Mouse (Mus musculus): ENCODE results near the gene Zkscan16. TPM values are rescaled to one million over a fixed set of nuclear protein-coding genes. Genes with fewer than 3 reads are reported as not detected.

Gene Zkscan16
- total RNA-seq (2022) = under 1 TPM; 0.11 to 0.25 (median 0.19) TPM

DNA sequence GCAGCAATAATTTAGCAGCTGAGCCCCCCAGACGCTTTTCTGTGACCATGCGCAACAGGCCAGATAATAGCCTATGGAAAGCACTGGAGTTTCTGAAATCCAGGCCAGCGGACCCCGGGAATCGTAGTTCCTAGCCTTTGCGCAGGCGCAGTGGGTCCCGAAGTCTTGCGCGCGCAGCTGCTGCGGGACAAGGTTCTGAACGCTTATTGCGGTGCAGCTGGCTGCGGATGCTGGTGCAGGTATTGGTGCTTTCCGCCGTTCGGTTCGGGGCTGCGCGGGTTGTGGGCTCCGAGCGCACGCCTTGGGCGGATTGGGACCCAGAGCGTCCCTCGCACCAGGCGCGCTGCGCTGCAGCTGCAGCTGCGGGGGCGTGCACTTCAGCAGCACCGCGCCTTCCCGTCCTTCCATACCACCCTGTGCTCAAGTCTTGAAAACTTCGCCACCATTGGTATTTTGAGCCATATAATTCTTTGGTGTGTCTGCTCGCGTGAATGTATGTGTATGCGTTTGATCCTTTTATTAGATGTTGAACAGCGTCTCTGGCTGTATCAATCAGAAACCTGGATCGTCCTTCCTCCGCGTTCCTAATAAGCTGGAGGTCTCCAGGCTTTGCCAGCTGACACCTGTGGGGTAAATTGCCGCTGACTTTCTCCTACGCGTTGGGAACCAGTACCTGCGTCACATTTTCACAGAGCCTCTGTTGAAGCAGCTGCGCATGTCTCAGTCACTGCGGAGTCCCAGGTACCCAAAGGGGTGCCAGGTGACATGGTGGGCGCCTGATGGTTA, at the start of gene Zkscan16:
TSS of gene Zkscan16 (plus strand) at position 209 of the 786 bp plus-strand sequence.
- peak; percentile 46 for DNase-seq (ENCODE audit: low spot score)

DNA sequence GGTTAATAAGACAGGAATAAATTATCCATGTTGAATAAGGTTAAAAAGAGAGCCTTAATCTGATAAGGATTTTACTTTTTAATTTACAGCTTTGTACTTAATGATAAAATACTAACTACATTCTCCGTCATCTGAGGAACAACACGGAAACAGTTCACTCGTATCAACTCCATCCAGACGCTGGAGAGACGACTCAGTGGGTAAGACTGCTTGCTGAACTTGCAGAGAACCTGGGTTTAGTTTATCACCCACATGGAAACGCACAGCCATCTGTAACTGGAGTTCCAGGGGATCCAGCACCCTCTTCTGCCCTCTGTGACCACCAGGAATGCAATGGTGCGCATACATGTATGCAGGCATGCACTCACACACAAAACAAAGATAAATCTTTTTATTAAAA, 49.0 kb upstream of the Zkscan16 start:
- no peak for DNase-seq (ENCODE audit: low spot score)

DNA sequence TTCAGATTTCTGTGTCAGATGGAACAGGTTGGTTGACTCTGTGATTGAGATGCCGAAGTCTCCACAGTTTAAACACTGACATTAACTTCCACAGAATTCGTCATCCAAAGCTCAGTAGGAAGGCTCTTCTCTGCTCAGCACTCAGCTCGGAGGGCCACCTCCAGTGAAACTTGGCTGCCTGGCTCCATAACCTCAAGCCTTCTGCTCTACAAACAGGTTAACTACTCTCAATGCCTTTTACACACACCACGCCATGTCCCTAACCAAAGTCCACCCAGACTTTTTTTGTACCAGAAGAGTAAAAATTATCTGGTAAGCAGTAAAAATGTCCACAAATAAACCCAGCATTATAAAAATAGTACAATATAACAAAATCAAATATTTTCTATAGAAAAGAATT, 46.0 kb upstream of the Zkscan16 start:
- DNase-seq (ENCODE audit: low spot score) = no peak

DNA sequence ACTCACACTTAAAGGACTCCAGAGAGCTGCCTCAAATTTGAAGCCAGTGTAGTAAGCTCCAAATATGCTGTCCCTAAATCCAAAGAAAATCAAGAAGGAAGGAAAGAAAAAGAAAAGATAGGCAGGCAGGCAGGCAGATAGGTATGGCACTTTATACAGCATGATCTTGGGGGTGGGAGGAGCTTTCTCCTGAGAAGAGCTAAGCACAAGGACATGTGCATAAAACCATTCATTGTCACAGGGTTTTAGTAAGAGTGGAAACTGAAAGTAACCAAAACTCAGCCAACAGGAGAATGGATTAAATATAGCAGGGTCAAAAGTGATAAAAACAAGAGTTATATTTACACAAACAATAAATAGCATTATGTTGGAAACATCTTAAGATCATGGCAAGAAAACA, 45.1 kb upstream of the Zkscan16 start:
- DNase-seq (ENCODE audit: low spot score) = no peak

DNA sequence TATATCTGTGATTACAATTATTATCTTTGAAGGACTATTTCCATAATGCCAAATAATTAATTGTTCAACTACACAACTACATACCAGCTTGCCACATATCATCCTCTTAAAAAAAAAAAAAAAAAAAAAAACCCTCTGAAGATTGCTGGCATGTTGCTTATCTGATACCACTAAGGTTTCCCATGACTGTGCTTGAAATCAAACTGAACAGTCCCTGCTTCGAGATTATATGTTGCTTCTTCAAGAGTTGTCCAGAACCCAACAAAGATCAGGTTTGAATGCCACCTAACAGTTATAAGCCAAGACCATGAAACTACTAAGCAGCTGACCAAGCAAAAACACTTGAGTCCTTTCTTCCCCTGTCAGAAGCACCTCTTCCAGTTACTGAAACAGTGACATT, 36.0 kb upstream of the Zkscan16 start:
- DNase-seq (ENCODE audit: low spot score) = no peak

DNA sequence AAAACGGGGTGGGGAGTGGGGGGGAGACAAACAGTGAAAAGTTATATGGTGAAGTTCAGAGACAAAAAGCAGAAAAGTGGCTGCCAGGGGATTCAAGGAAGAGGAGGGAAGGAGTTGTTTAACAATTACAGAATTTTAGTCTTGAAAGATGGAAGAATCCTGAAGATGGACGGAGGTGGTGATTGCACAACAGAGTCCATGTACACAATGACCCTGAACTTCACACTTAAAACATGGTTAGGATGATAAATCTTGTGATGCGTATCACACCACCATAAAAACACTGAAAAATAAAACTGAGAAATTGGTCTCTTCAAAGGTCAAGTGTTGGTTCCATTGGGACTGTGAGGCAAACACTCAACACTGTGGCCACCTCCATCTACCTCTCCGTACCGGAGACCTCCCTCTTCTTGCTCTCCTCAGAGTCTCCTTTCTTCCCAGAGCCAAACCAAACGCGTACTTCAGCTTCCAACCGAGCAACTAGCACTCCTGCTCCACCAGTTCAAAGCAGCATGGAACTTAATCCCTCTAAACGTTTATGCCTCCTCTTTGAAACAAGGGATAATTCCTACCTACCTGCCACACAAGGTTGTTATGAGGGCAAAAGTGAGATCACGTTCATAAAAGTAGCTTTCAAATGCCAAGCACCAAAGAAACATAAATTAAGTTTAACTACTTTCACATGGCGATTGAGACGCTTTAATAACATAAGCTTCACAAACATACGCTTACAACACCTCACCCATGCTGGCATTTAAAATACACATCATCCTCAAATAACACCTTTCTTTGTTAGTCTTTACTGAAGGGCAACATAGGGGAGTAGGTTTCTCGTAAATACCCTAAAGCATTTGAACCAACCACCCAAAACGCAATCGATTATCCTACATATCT, 33.0 kb upstream of the Zkscan16 start:
- no peak for DNase-seq (ENCODE audit: low spot score)

DNA sequence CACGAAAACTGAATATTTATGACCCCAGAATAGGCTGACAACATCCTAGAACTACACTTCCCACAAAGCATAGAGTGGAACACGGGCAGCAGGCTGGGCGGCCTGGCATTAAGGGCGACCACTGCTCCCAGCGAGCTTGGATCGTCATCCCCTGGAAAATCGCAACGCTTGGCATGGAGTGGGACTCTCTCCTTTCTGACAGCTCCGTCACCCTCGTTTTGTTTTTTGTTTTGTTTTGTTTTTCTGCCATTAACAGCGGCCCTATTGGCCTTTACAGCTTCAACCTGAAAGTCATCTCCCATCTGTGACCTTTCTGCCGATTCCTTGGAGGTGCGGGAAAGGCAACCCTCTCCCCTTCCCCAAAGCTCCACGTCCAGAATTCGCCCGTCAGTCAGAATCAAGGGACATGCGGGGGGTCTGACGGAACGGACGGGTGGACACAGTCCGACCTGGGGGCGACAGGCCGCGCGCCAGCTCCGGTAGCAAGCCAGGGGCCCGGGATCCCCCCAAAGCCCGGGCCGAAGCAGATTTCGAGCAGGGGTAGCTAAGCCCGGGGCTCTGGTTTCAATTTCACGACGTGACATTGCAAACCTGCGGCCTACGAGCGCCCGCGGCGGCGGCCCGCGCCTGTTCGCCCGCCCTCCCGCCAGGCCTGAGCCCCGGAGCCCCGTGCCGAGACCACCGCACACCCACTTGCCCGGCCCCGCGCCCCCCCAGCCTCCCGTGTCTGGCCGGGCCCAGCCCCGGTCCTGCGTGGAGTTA, 32.2 kb upstream of the Zkscan16 start:
- DNase-seq (ENCODE audit: low spot score) = peak; percentile 33

DNA sequence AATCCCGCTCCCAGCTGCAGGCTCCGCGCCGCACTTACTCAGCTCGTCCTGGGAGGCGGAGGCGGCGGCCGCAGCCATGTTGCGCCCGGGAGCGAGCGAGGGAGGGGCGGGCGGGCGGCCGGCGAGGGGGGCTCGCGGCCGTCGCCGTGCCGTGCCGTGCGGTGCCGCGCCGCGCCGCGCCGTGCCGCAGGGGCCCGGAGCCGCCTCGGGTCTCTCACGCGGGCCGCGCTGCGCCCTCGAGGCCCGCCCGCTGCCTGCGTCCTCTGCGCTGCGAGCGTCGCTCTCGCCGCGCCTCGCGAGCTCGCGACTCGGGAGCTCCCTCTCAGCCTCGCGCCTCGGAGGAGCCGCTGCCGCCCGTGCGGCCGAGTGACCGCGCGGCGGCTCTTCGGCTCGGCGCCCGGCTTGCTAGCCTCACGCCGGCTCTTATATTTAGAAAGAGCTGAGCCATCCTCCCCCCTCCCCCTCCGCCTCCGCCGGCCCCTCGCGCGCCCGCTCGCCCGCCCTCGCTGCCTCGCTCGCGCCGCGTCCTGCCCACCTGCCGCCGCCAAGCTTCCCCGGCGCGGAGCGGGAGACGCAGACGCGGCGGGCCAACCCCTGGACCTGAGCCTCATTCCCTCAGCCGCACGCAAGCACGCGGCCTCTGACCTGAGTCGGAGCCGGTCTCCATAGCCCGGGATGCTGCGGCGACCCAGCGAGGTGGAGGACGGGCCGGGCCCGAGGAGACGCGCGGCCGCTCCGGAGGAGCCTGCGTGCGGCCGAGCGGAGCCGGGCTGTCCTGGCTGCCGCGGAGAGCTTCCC, 31.4 kb upstream of the Zkscan16 start:
- DNase-seq (ENCODE audit: low spot score) = peak; percentile 38

DNA sequence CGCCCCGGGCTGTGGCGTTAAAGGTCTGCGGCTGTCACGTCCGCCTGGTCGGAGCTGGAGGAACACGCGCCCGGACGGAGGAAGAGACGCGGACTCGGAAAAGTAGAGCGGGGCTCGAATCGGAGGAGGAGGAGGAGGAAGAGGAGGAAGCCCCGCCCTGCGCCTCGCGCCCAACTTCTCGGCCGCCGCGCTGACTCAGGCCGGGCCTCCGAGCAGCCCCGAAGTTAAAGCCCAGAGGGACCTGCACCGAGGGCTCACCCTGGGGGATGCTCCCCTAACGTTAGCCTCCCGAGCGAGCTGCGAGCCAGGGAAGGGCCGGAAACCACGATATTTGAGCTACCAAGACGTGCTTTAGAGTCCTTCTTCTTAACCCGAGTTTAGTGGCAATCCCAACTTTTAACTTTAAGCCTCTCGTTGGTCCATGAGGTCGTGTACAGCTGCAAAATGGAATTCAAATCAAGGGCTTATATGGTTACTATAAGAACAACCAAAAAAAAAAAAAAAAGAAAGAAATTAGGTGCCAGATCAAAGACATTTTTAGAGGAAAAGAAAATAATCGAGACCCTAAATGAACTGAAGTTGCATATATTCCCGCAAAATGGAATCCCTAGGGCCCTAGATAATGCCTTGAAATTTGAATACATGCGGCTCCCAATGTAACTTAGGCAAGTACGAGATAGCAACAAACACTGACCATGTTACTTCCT, 30.6 kb upstream of the Zkscan16 start, which contains the start of gene Ecpas:
TSS of gene Ecpas (minus strand) at position 121 of the 707 bp plus-strand sequence.
- DNase-seq (ENCODE audit: low spot score) = peak; percentile 88

DNA sequence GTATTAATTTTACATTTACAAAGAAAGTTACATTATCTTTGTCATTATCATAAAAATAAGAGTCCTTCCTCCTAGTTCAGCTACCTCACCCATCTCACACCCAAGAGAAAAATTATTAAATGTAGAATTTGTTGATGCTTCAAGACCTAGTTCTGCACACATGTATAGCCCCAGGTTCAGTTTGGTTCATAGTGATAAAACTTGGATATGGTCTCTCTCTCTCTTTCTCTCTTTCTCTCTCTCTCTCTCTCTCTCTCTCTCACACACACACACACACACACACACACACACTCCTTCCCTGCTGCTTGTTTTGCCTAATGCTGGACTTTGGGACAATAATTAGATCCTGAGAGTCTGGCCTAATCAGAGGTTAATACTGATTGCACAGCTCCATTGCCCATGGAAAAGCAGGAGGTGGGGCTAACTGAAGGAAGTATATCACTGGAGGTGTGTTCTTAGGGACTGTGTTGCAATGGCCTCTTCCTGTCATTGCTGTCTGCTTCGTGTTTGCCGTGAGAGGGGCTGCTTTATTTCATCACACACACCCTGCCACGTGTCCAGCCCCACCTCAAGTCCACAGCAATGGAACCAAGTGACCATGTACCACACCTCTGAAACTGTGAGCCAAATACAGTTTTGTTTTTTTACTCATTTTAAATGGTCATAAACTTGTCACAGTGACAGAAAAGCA, 29.9 kb upstream of the Zkscan16 start:
- DNase-seq (ENCODE audit: low spot score) = no peak

DNA sequence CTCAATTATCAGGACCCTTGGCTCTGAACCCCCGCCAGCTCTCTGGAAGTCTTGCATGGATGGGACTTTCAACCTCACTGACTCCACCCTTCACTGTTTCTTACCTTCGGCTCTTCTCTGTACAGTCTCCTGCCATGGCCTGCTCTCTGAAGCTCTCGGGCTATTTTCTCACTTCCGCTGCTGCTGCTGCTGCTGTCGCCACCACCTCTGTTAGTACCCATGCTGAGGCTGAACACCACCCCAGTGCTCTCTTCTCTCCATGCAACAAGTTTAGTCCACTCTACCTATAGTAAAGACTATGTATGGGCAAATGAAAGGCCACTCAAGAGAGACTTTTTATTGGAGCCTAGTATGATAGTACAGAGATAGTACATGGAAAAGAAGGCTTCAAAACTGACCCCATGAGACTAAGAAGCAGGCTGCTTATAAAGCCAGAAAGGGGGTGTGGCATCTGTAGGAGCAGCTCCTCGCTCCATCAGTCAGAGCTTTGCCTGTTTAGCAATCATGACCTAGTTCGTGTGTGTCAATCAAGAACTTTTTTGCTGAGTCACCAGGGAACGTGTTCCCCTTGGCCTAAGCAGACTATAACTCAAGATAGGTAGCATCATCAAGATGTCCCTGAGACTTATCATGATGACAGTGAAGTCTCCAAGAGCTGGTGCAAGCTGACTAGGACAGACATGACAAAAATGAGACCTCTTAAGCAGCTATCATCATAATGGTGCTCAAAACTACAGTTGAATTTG, 28.2 kb upstream of the Zkscan16 start:
- DNase-seq (ENCODE audit: low spot score) = no peak

DNA sequence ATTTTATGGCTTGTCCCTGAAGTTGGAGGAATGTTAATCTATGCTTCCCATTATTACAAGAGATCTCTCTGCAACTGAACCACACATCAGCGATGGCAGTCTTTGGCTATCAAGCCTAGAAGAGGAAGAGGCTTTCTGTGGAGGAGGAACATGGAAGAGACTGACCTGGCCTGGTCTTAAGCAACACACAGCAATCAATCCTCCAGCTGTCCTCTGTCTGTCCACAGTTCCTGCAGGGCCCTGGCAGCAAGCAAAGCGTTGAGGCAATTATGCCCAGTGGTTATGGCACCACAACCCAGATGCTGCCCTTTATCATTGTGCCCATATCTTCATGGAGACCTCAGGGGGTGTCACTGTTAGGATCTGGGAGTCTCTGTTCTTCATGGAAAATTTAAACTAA, 19.5 kb upstream of the Zkscan16 start:
- no peak for DNase-seq (ENCODE audit: low spot score)

DNA sequence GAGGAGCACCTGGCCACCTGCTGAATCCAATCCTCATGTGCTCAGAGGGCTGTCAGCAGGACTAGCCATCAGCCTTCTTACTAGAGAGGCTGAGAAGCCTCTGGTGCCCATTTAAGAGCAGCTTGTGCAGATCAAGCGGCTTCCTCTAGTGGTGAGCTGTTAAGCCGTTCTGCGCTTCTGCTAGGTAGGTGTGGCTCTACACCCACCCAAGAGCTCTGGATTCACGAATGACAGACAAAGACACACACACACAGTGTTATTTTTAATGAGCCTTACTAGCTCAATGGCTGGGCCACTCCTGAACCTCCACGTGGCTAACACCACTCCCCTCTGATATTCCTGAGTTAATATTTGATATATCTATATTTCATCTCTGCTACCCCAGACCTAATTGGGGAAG, 17.8 kb upstream of the Zkscan16 start:
- no peak for DNase-seq (ENCODE audit: low spot score)

DNA sequence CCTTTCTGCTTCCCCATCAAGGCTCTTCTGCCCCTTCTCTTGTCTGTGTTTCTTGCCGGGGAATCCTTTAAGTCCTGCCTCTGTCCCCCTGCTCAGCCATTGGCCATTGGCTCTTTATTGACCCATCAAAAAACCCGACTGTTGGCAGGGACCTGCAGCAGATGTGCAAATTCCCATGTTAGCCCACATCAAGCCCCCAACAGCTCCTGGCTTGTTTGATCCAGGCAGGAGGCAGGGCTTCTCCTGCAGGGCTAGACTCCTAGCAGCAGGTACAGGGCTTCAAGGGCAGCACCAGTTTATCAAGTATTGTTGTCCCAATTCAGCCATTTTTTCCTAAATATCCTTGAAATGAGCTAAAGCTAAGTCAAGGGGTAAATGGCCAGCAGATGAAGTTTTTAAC, 17.3 kb upstream of the Zkscan16 start:
- no peak for DNase-seq (ENCODE audit: low spot score)

DNA sequence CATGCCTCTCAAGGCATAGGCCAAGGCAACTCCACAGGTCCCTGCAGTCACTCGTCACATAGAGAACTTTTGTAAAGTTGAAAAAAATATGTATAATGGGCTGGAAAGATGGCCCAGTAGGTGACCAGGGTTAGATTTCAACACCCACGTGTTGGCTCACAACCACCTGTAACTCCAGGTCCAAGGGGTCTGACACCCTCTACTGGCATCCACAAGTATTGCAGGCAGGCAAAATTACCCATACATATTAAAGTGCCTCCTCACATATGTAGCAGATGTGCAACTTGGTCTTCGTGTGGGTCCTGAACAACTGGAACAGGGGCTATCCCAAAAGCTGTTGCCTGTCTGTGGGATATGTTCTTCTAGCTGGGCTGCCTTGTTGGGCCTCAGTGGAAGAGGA, 15.8 kb upstream of the Zkscan16 start:
- DNase-seq (ENCODE audit: low spot score) = no peak

DNA sequence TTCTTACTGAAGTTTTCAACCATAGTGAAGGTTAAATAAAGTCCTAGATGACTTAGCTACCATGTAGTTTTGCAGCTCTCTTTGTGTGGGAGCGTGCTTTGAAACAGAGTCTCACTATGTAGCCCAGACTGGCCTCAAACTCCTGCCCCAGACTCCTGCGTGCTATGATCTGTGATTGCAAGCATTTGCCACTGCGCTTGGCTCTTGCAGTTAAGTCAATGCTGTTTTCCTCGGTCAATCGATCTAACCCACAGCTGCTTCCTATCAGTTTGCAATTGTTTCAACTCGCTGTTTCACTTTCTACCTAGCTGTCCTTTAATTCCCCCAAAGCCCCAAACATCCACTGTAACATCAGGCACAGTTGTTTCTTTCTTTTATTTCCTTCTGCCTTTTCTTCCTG, 10.9 kb upstream of the Zkscan16 start:
- no peak for DNase-seq (ENCODE audit: low spot score)

DNA sequence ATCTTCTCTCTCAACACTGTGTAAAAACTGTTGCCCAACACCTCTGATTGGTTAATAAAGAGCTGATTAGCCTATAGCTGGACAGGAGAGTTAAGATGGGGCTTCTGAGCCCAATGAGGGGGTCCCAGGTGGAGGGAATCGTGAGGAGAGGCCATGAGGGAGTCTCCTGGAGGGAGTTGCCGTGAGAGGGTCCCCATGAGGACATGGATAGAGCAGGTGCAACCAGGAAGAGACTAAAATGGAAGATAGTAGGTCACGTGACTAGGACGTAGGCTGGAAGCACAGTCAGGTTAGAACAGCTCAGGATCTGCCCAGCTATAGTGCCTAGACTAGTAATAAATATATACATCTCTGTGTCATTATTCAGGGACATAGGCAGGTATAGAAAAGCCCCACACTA, 9.1 kb upstream of the Zkscan16 start:
- DNase-seq (ENCODE audit: low spot score) = no peak

DNA sequence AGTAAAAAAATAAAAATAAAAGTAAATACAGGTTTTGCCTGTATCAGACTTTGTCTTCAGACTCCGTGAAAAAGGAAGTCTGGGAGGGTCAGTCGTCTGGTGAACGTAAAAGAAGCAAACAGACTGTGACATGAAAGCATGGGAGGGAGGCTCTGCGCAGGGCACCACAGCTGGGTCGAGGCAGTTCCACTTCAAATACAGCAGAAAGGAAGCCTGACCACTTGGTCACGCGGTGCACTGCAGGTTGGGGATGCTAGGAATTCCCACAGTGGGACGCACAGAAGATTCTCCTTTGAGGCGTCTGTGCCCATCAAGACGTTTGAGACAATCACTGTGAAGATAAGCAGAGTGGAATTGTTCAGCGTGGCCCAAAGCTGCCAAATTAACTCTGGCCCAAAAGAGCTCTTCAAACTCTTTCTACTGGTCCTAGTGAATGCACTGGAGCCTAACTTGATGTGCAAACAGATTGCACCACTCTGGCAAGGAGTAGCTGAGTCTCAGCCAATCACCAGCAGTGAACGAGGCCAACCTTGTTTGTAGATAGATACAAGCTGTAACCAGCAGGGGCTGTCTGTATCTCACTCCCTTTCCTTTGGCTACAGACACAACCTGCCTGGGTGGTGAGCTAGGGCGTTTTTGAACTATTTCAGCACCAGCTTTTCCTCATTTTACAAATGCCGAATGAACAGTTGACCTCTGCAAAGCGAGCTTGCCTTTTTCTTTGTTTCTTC, 8.5 kb upstream of the Zkscan16 start:
- peak; percentile 50 for DNase-seq (ENCODE audit: low spot score)
